Mouse (Mus musculus): ENCODE results near the gene Tuba3a. TPM values are rescaled to one million over a fixed set of nuclear protein-coding genes. Genes with fewer than 3 reads are reported as not detected.
A peak's percentile ranks its signal among the peaks of the same experiment; 100 is the strongest.
"Not testable (repeated sequence)": the region's sequence is repeated elsewhere in the genome, so short reads cannot be mapped to it uniquely, and the experiment has no call there.

Gene Tuba3a
- polyA plus RNA-seq, 1 experiment from 2014 or later: 0.17 TPM

- Histone ChIP-seq H3K4me1 (replicated peaks; ENCODE audit: insufficient read depth, low read length) (no peaks in the 10 kb centered on the region), H3K4me2 (ENCODE audit: low read length) (no peak overlapping the region), H3K36me3 (ENCODE audit: insufficient read depth, low read length) (no peaks in the 10 kb centered on the region), H3K9me3 (replicated peaks; ENCODE audit: low read length) (no peaks in the 10 kb centered on the region), H3K4me3 (replicated peaks; ENCODE audit: low read depth, low read length) (no peak overlapping the region), H3K9ac (ENCODE audit: low read depth, low read length) (no peak overlapping the region), H3K27ac (no peak overlapping the region), H3K27me3 (ENCODE audit: insufficient read depth, low read length) (no peaks in the 10 kb centered on the region)
- no peak for ATAC-seq (replicated peaks; ENCODE audit: low FRiP score, low read depth)
- 51% methylated on average over 15 of the region's 15 CpGs for WGBS
- DNase-seq (ENCODE audit: low spot score): peak; percentile 89
- peak; percentile 74 for TF ChIP-seq CTCF (IDR thresholded peaks at IDR 0.05; ENCODE audit: low read depth)
Observed at GRCm38 (mm10) chr6:125274841-125275563, 10.8 kb downstream of the Tuba3a start.

- Histone ChIP-seq H3K4me3 (replicated peaks; ENCODE audit: low read depth, low read length) (no peak overlapping the region), H3K36me3 (ENCODE audit: insufficient read depth, low read length) (no peaks in the 10 kb centered on the region), H3K27me3 (ENCODE audit: insufficient read depth, low read length) (no peaks in the 10 kb centered on the region), H3K9me3 (replicated peaks; ENCODE audit: low read length) (no peaks in the 10 kb centered on the region), H3K4me1 (replicated peaks; ENCODE audit: insufficient read depth, low read length) (no peaks in the 10 kb centered on the region), H3K9ac (ENCODE audit: low read depth, low read length) (no peak overlapping the region), H3K27ac (no peak overlapping the region), H3K4me2 (ENCODE audit: low read length) (no peak overlapping the region)
- 71% methylated on average over 10 of the region's 10 CpGs for WGBS
- no peak for TF ChIP-seq CTCF (IDR thresholded peaks at IDR 0.05; ENCODE audit: low read depth)
- DNase-seq (ENCODE audit: low spot score): no peak
- no peak for ATAC-seq (replicated peaks; ENCODE audit: low FRiP score, low read depth)
Observed at GRCm38 (mm10) chr6:125272228-125272785, 13.5 kb downstream of the Tuba3a start.

- Histone ChIP-seq H3K27me3 (ENCODE audit: insufficient read depth, low read length) (no peaks in the 10 kb centered on the region), H3K9ac (ENCODE audit: low read depth, low read length) (no peak overlapping the region), H3K4me3 (replicated peaks; ENCODE audit: low read depth, low read length) (no peak overlapping the region), H3K36me3 (ENCODE audit: insufficient read depth, low read length) (no peaks in the 10 kb centered on the region), H3K27ac (no peak overlapping the region), H3K4me2 (ENCODE audit: low read length) (peak overlapping the region; percentile 41), H3K9me3 (replicated peaks; ENCODE audit: low read length) (no peaks in the 10 kb centered on the region), H3K4me1 (replicated peaks; ENCODE audit: insufficient read depth, low read length) (no peaks in the 10 kb centered on the region)
- ATAC-seq (replicated peaks; ENCODE audit: low FRiP score, low read depth) (peak; percentile 75), DNase-seq (ENCODE audit: low spot score) (peak; percentile 95)
- peak; percentile 97 for TF ChIP-seq CTCF (IDR thresholded peaks at IDR 0.05; ENCODE audit: low read depth)
- WGBS: 21% methylated on average over 17 of the region's 17 CpGs
Observed at GRCm38 (mm10) chr6:125271455-125272227, 14.2 kb downstream of the Tuba3a start.

GRCm38 (mm10) chr6:125268799-125269198 is 17.0 kb downstream of the Tuba3a start:
- whole genome bisulfite sequencing: 51% methylated on average over 6 of the region's 6 CpGs
- Histone ChIP-seq H3K4me1 (replicated peaks; ENCODE audit: insufficient read depth, low read length) (no peaks in the 10 kb centered on the region), H3K4me3 (replicated peaks; ENCODE audit: low read depth, low read length) (no peak overlapping the region), H3K9me3 (replicated peaks; ENCODE audit: low read length) (no peaks in the 10 kb centered on the region), H3K4me2 (ENCODE audit: low read length) (no peak overlapping the region), H3K36me3 (ENCODE audit: insufficient read depth, low read length) (no peaks in the 10 kb centered on the region), H3K9ac (ENCODE audit: low read depth, low read length) (no peak overlapping the region), H3K27me3 (ENCODE audit: insufficient read depth, low read length) (no peaks in the 10 kb centered on the region), H3K27ac (no peak overlapping the region)
- ATAC-seq (replicated peaks; ENCODE audit: low FRiP score, low read depth) (no peak), DNase-seq (ENCODE audit: low spot score) (no peak)
- TF ChIP-seq CTCF (IDR thresholded peaks at IDR 0.05; ENCODE audit: low read depth): no peak

- H3K9ac ChIP-seq (ENCODE audit: low read depth, low read length): no peak overlapping the region
- H3K4me2 ChIP-seq (ENCODE audit: low read length): no peak overlapping the region
- no peaks in the 10 kb centered on the region for H3K9me3 ChIP-seq (replicated peaks; ENCODE audit: low read length)
- no peaks in the 10 kb centered on the region for H3K36me3 ChIP-seq (ENCODE audit: insufficient read depth, low read length)
- no peak for ATAC-seq (replicated peaks; ENCODE audit: low FRiP score, low read depth)
- no peaks in the 10 kb centered on the region for H3K4me1 ChIP-seq (replicated peaks; ENCODE audit: insufficient read depth, low read length)
- no peak for TF ChIP-seq CTCF (IDR thresholded peaks at IDR 0.05; ENCODE audit: low read depth)
- 80% methylated on average over 3 of the region's 3 CpGs for WGBS
- no peaks in the 10 kb centered on the region for H3K27me3 ChIP-seq (ENCODE audit: insufficient read depth, low read length)
- no peak overlapping the region for H3K27ac ChIP-seq
- DNase-seq (ENCODE audit: low spot score): no peak
- H3K4me3 ChIP-seq (replicated peaks; ENCODE audit: low read depth, low read length): no peak overlapping the region
Observed at GRCm38 (mm10) chr6:125267469-125267868, 18.4 kb downstream of the Tuba3a start.

- not testable (repeated sequence) for H3K27me3 ChIP-seq (ENCODE audit: insufficient read depth, low read length); H3K4me1 ChIP-seq (replicated peaks; ENCODE audit: insufficient read depth, low read length); DNase-seq (ENCODE audit: low spot score); H3K9me3 ChIP-seq (replicated peaks; ENCODE audit: low read length); H3K4me3 ChIP-seq (replicated peaks; ENCODE audit: low read depth, low read length); H3K36me3 ChIP-seq (ENCODE audit: insufficient read depth, low read length); H3K9ac ChIP-seq (ENCODE audit: low read depth, low read length); H3K4me2 ChIP-seq (ENCODE audit: low read length); H3K27ac ChIP-seq; ATAC-seq (replicated peaks; ENCODE audit: low FRiP score, low read depth)
- WGBS: 57% methylated on average over 6 of the region's 6 CpGs
- TF ChIP-seq CTCF (IDR thresholded peaks at IDR 0.05; ENCODE audit: low read depth): 0 out of 2 replicates have a peak, but pooled peaks have one; percentile 15
Observed at GRCm38 (mm10) chr6:125266600-125266999, 19.2 kb downstream of the Tuba3a start.
